Mouse (Mus musculus): ENCODE results near the gene Mrpl21. TPM values are rescaled to one million over a fixed set of nuclear protein-coding genes. Genes with fewer than 3 reads are reported as not detected.

Gene Mrpl21
- polyA plus RNA-seq, 1 experiment: 81.2 TPM

GRCm38 (mm10) chr19:3335917-3336316 lies 53.2 kb downstream of the Mrpl21 start:
- no peak overlapping the region for H3K4me2 ChIP-seq (ENCODE audit: low read depth)
- H3K4me3 ChIP-seq: no peak overlapping the region
- H3K36me3 ChIP-seq (ENCODE audit: control insufficient read depth, insufficient read depth): no peaks in the 10 kb centered on the region
- H3ac ChIP-seq (ENCODE audit: control insufficient read depth, insufficient read length): no peak overlapping the region
- no peaks in the 10 kb centered on the region for H3K27me3 ChIP-seq (ENCODE audit: control insufficient read depth, insufficient read depth, insufficient read length)
- TF ChIP-seq REST (IDR thresholded peaks at IDR 0.05; ENCODE audit: insufficient read depth, insufficient read length) (no peak), TCF3 (IDR thresholded peaks at IDR 0.05; ENCODE audit: insufficient read length, low read depth) (no peak), CEBPB (IDR thresholded peaks at IDR 0.05; ENCODE audit: insufficient read depth, poor library complexity, severe bottlenecking) (no peak)
- H3K79me2 ChIP-seq (ENCODE audit: control insufficient read depth, insufficient read depth): peaks cover 7% of the 10 kb centered on the region

GRCm38 (mm10) chr19:3336485-3337255 lies 54.0 kb downstream of the Mrpl21 start:
- Histone ChIP-seq H3K27me3 (ENCODE audit: control insufficient read depth, insufficient read depth, insufficient read length) (no peaks in the 10 kb centered on the region), H3ac (ENCODE audit: control insufficient read depth, insufficient read length) (no peak overlapping the region), H3K79me2 (ENCODE audit: control insufficient read depth, insufficient read depth) (peaks cover 4% of the 10 kb centered on the region), H3K4me2 (ENCODE audit: low read depth) (no peak overlapping the region), H3K36me3 (ENCODE audit: control insufficient read depth, insufficient read depth) (no peaks in the 10 kb centered on the region), H3K4me3 (no peak overlapping the region)
- TF ChIP-seq REST (IDR thresholded peaks at IDR 0.05; ENCODE audit: insufficient read depth, insufficient read length): no peak
- no peak for TF ChIP-seq POLR2AphosphoS2 (IDR thresholded peaks at IDR 0.05; ENCODE audit: insufficient read length, low read depth)
- TF ChIP-seq MYOG (IDR thresholded peaks at IDR 0.05; ENCODE audit: control insufficient read depth in 1 of 3, insufficient read depth in 1 of 3, insufficient read length in 2 of 3, low read depth in 2 of 3): peak in 2 of 3 experiments; percentile 63 to 88
- TF ChIP-seq E2F4 (IDR thresholded peaks at IDR 0.05; ENCODE audit: insufficient read depth): no peak
- TF ChIP-seq MAX (IDR thresholded peaks at IDR 0.05; ENCODE audit: low read depth): no peak
- TF ChIP-seq POLR2A (IDR thresholded peaks at IDR 0.05; ENCODE audit: insufficient read length, low read depth): no peak
- no peak for TF ChIP-seq CEBPB (IDR thresholded peaks at IDR 0.05; ENCODE audit: insufficient read depth, poor library complexity, severe bottlenecking)
- peak; percentile 55 for TF ChIP-seq TCF3 (IDR thresholded peaks at IDR 0.05; ENCODE audit: insufficient read length, low read depth)
- peak in 2 of 3 experiments; percentile 84 to 92 for TF ChIP-seq MYOD1 (IDR thresholded peaks at IDR 0.05; ENCODE audit: control insufficient read depth in 1 of 3, insufficient read length in 2 of 3, low read depth in 2 of 3)

DNA sequence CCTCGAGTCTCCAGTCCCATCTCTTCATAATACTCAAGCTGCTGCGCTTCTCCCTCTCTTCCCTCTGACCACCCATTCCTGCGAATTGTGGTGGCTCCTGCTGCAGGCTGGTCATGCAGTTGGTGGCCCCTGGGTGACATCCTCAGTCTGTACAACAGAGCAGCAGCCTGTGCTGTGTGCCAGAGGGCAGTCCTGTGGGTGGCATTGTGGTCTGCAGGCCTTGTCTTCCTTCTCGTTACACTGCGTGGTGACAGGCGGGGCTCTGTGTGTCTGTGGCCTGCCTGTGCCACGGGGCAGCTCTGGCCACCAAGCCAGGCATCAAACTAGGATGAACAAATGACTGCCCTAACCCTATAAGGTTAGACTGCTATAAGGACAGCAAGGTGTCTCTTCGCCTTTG lies 56.5 kb downstream of the Mrpl21 start:
- no peaks in the 10 kb centered on the region for H3K27me3 ChIP-seq (ENCODE audit: control insufficient read depth, insufficient read depth, insufficient read length)

GRCm38 (mm10) chr19:3341021-3341420 lies 58.3 kb downstream of the Mrpl21 start:
- Histone ChIP-seq H3K36me3 (ENCODE audit: control insufficient read depth, insufficient read depth) (no peaks in the 10 kb centered on the region), H3ac (ENCODE audit: control insufficient read depth, insufficient read length) (no peak overlapping the region), H3K27me3 (ENCODE audit: control insufficient read depth, insufficient read depth, insufficient read length) (no peaks in the 10 kb centered on the region), H3K4me2 (ENCODE audit: low read depth) (no peak overlapping the region), H3K4me3 (no peak overlapping the region), H3K79me2 (ENCODE audit: control insufficient read depth, insufficient read depth) (no peaks in the 10 kb centered on the region)
- TF ChIP-seq REST (IDR thresholded peaks at IDR 0.05; ENCODE audit: insufficient read depth, insufficient read length): no peak
- no peak for TF ChIP-seq CEBPB (IDR thresholded peaks at IDR 0.05; ENCODE audit: insufficient read depth, poor library complexity, severe bottlenecking)
- TF ChIP-seq MYOD1 (IDR thresholded peaks at IDR 0.05; ENCODE audit: control insufficient read depth in 1 of 3, insufficient read length in 2 of 3, low read depth in 2 of 3): peak in 2 of 3 experiments; percentile 69 to 94
- no peak for TF ChIP-seq SRF (IDR thresholded peaks at IDR 0.05; ENCODE audit: control insufficient read depth, insufficient read length, low read depth)
- peak in 2 of 3 experiments; percentile 57 to 88 for TF ChIP-seq MYOG (IDR thresholded peaks at IDR 0.05; ENCODE audit: control insufficient read depth in 1 of 3, insufficient read depth in 1 of 3, insufficient read length in 2 of 3, low read depth in 2 of 3)
- TF ChIP-seq TCF12 (IDR thresholded peaks at IDR 0.05; ENCODE audit: insufficient read depth, poor library complexity, severe bottlenecking): no peak
- TF ChIP-seq TCF3 (IDR thresholded peaks at IDR 0.05; ENCODE audit: insufficient read length, low read depth): no peak
- TF ChIP-seq MAX (IDR thresholded peaks at IDR 0.05; ENCODE audit: low read depth): no peak
- TF ChIP-seq USF1 (IDR thresholded peaks at IDR 0.05; ENCODE audit: low read depth): no peak
- no peak for TF ChIP-seq POLR2AphosphoS2 (IDR thresholded peaks at IDR 0.05; ENCODE audit: insufficient read length, low read depth)
- no peak for TF ChIP-seq POLR2A (IDR thresholded peaks at IDR 0.05; ENCODE audit: insufficient read length, low read depth)
- no peak for TF ChIP-seq E2F4 (IDR thresholded peaks at IDR 0.05; ENCODE audit: insufficient read depth)

More for the DNA sequence above, 56.5 kb downstream of the Mrpl21 start:
- Histone ChIP-seq H3K79me2 (ENCODE audit: control insufficient read depth, insufficient read depth) (no peaks in the 10 kb centered on the region), H3ac (ENCODE audit: control insufficient read depth, insufficient read length) (no peak overlapping the region), H3K36me3 (ENCODE audit: control insufficient read depth, insufficient read depth) (no peaks in the 10 kb centered on the region), H3K4me2 (ENCODE audit: low read depth) (no peak overlapping the region), H3K4me3 (no peak overlapping the region)
- no peak for TF ChIP-seq SRF (IDR thresholded peaks at IDR 0.05; ENCODE audit: control insufficient read depth, insufficient read length, low read depth)
- TF ChIP-seq E2F4 (IDR thresholded peaks at IDR 0.05; ENCODE audit: insufficient read depth): no peak
- peak in 1 of 3 experiments; percentile 62 for TF ChIP-seq MYOG (IDR thresholded peaks at IDR 0.05; ENCODE audit: control insufficient read depth in 1 of 3, insufficient read depth in 1 of 3, insufficient read length in 2 of 3, low read depth in 2 of 3)
- TF ChIP-seq MYOD1 (IDR thresholded peaks at IDR 0.05; ENCODE audit: control insufficient read depth in 1 of 3, insufficient read length in 2 of 3, low read depth in 2 of 3): peak in 1 of 3 experiments; percentile 52
- no peak for TF ChIP-seq POLR2AphosphoS2 (IDR thresholded peaks at IDR 0.05; ENCODE audit: insufficient read length, low read depth)

Other genes with a start within 250 kb of the Mrpl21 start
- 6.3 TPM for gene Ighmbp2, start 116 bp downstream of the Mrpl21 start, polyA plus RNA-seq (2012; fragmentation: generic; extraction: Trizol)
- 13.5 TPM for gene Cpt1a, start 39.4 kb downstream of the Mrpl21 start, polyA plus RNA-seq (2012; fragmentation: generic; extraction: Trizol)
- 0.19 TPM for gene Tesmin, start 106.0 kb downstream of the Mrpl21 start, polyA plus RNA-seq (2012; fragmentation: generic; extraction: Trizol)
- gene Gal, start 131.6 kb downstream of the Mrpl21 start, polyA plus RNA-seq (2012; fragmentation: generic; extraction: Trizol): not detected